Mouse (Mus musculus) kidney, postnatal 14 days (tissue): Measurements from ENCODE around the gene Rnf185.

Experiments used
- DNase-seq: peaks from one replicate; pipeline ENCODE4 v3.0.0; 2022; ENCODE audit warnings: mixed read lengths

Gene Rnf185

GRCm38 (mm10) chr11:3443091-3443490 lies 9.1 kb downstream of the Rnf185 start:
- no peak for DNase-seq

GRCm38 (mm10) chr11:3442677-3443076 lies 9.5 kb downstream of the Rnf185 start:
- DNase-seq = no peak

- DNase-seq = peak; percentile 29
These were observed 10.3 kb downstream of the Rnf185 start for GRCm38 (mm10) chr11:3441696-3442443.

GRCm38 (mm10) chr11:3437621-3438020 lies 14.5 kb downstream of the Rnf185 start:
- DNase-seq = no peak

- DNase-seq = no peak
These were observed 18.4 kb downstream of the Rnf185 start for GRCm38 (mm10) chr11:3433809-3434208.

GRCm38 (mm10) chr11:3431976-3432603 lies 20.1 kb downstream of the Rnf185 start:
- no peak for DNase-seq

GRCm38 (mm10) chr11:3431515-3431914 lies 20.6 kb downstream of the Rnf185 start:
- DNase-seq = no peak

GRCm38 (mm10) chr11:3428632-3429031 lies 23.5 kb downstream of the Rnf185 start:
- DNase-seq = no peak

GRCm38 (mm10) chr11:3427697-3428230 lies 24.4 kb downstream of the Rnf185 start:
- peak; percentile 47 for DNase-seq

- no peak for DNase-seq
These were observed 29.9 kb downstream of the Rnf185 start for GRCm38 (mm10) chr11:3422242-3422641.

- peak; percentile 70 for DNase-seq
These were observed 33.4 kb downstream of the Rnf185 start for GRCm38 (mm10) chr11:3418741-3419140.

GRCm38 (mm10) chr11:3417795-3418194 lies 34.4 kb downstream of the Rnf185 start:
- peak; percentile 29 for DNase-seq

GRCm38 (mm10) chr11:3416399-3416798 lies 35.8 kb downstream of the Rnf185 start:
- DNase-seq = no peak

GRCm38 (mm10) chr11:3412111-3412510 lies 40.1 kb downstream of the Rnf185 start:
- no peak for DNase-seq

GRCm38 (mm10) chr11:3408997-3409732 lies 43.0 kb downstream of the Rnf185 start, which contains the start of gene Limk2:
TSS of gene Limk2 (minus strand) at chr11:3409189.
- peak; percentile 95 for DNase-seq

- DNase-seq = peak; percentile 54
These were observed 43.8 kb downstream of the Rnf185 start for GRCm38 (mm10) chr11:3408131-3408996.

GRCm38 (mm10) chr11:3404287-3405047 lies 47.7 kb downstream of the Rnf185 start:
- no peak for DNase-seq

- DNase-seq = no peak
These were observed 49.1 kb downstream of the Rnf185 start for GRCm38 (mm10) chr11:3403024-3403423.

- DNase-seq = no peak
These were observed 53.8 kb downstream of the Rnf185 start for GRCm38 (mm10) chr11:3398318-3398717.

GRCm38 (mm10) chr11:3396562-3396961 lies 55.6 kb downstream of the Rnf185 start:
- no peak for DNase-seq

GRCm38 (mm10) chr11:3396091-3396490 lies 56.1 kb downstream of the Rnf185 start:
- DNase-seq = no peak

GRCm38 (mm10) chr11:3394520-3394919 lies 57.6 kb downstream of the Rnf185 start:
- no peak for DNase-seq
